Mouse (Mus musculus): ENCODE measurements around the gene Car10.

Car10 gene

GRCm38 (mm10) chr11:93097941-93098828 lies at the start of gene Car10:
TSS of gene Car10 (plus strand) at chr11:93098028.
- no peak for DNase-seq (ENCODE audit: low spot score)

- DNase-seq (ENCODE audit: low spot score) = no peak
Measured at GRCm38 (mm10) chr11:93065021-93065420, 32.8 kb upstream of the Car10 start.

DNA sequence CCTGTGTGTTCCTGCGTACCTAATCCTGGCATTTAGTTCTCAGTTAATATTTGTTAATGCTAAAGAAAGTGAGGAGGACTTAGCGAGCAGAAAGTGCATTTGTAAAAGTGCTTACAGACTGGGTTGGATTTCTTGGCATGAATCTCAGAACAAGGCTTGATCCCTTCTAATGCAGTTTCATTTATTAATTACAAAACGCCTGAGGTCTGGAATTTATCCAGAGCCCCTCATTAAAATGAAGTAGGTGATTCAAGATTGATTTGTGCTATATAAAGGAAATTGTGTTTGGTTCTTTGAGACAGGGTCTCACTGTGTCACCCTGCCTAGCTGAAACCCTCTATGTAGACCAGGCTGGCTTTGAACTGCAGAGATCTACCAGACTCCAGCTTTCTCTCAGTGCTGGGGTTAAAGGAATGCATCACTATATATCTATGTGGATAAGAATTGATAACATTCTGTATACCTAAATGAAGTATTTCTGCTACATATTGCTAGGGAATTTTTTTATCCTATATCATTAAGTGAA lies 32.1 kb upstream of the Car10 start:
- no peak for DNase-seq (ENCODE audit: low spot score)

DNA sequence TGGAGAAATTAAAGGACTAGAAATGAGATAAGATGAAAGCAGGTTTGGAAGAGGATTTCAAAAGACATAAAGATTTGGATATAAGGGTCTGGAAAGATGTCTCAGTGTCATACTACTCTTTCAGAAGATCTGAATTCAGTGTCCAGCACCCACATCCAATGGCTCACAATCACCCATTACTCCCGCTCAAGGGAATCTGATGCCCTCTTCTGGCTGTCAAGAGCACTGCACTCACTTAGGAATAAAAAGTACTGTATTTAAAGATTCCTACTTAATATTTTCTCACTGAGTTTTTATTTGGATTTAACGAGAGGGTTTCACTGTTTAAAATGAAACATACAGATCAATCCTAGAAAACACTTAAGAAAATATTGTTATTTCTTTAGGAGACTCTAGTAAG lies 2.2 kb upstream of the Car10 start:
- no peak for DNase-seq (ENCODE audit: low spot score)

DNA sequence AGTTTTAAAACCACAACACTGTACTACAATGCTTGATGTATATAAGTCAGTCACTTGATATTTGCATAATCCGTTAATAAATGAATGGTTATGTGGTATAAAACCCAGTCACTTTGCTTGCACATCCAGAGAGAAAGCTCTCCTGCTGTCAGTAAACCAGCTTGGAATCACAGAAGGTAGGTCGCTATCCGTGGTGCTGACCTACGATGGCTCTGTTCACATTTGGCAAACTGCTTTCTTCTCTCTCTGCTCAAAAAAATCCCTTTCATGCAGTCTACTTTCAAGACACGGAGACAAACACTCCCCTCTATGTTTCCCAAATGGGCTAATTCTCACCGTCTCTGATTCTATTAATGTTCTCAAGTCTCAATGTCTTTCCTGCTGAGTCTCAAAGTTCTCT lies 827 bp upstream of the Car10 start:
- DNase-seq (ENCODE audit: low spot score) = no peak

DNA sequence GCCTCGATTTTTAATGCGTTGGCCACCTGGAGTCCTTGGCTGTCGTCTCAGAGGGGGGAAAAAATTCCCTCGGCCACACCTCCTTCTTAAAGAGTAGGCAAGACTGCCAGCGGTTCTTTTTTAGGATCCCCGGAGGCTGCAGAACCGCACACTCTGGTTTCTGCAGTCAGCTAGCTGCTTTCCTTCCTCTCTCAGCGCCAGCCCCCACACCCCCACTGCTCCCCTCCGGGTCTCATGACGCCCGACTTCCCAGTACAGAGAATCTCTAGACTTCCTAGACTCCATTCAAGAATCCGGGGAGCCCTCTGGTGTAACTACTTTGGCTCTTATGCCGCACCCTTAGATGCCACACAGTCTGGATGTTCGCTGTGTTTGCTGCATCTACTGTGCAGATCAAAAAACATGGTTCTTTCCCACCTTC lies 387 bp upstream of the Car10 start:
- DNase-seq (ENCODE audit: low spot score) = no peak

GRCm38 (mm10) chr11:93098933-93099381 lies 1.1 kb downstream of the Car10 start:
- no peak for DNase-seq (ENCODE audit: low spot score)

- DNase-seq (ENCODE audit: low spot score) = no peak
Measured at GRCm38 (mm10) chr11:93099431-93100370, 1.9 kb downstream of the Car10 start.

GRCm38 (mm10) chr11:93100606-93101005 lies 2.8 kb downstream of the Car10 start:
- no peak for DNase-seq (ENCODE audit: low spot score)

DNA sequence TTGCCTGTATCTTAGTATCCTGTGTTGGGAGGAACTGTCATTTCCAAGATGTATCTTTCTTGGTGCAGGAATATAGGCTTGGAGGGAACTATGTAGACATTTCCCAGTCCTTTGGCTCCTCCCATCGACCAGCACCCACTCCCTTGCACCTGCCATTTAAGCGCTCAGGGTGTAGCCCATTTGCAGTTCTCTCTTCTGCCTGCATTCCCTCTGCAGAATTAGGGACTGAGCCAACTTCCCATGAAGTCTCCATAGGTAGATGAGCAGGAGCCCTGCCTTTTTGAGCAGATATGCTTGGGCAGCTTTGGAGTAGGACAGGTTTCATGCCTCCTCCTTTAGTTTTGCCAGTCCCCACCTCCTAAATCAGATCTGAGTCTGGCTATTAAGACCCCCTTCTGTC lies 3.3 kb downstream of the Car10 start:
- no peak for DNase-seq (ENCODE audit: low spot score)

- DNase-seq (ENCODE audit: low spot score) = no peak
Measured at GRCm38 (mm10) chr11:93102321-93102720, 4.5 kb downstream of the Car10 start.

DNA sequence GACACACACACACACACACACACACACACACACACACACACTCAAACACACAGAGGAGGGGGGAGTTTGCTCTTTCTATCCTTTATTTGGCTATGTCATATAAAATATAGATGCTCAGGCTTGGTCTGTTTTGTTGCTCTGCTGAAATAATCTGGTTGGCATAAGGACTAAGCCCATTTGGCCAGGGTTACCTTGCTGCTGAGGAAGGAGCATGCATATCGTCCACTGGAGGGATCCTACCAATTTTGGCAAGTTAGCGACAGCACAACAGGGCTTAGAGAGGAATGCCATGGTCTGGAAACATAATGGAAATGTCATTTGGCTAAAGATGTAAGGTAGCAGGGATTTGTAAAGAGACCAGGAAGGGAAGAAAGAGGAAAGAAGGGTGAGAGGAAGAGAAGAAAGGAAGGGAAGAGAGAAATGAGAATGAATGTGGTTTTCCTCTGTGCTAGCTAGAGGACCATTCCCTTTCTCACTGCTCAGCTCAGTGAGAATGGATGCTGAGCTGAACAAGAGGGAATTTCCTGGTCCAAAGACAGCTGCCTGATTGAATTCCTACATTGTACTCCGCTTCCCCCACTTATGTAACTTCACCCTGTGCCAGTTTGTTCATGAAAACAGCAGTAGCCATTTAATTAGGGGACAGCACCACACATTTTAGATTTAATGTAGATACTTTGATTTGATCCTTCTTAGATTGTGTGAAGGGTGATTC lies 5.4 kb downstream of the Car10 start:
- no peak for DNase-seq (ENCODE audit: low spot score)

- no peak for DNase-seq (ENCODE audit: low spot score)
Measured at GRCm38 (mm10) chr11:93109451-93109850, 11.6 kb downstream of the Car10 start.

DNA sequence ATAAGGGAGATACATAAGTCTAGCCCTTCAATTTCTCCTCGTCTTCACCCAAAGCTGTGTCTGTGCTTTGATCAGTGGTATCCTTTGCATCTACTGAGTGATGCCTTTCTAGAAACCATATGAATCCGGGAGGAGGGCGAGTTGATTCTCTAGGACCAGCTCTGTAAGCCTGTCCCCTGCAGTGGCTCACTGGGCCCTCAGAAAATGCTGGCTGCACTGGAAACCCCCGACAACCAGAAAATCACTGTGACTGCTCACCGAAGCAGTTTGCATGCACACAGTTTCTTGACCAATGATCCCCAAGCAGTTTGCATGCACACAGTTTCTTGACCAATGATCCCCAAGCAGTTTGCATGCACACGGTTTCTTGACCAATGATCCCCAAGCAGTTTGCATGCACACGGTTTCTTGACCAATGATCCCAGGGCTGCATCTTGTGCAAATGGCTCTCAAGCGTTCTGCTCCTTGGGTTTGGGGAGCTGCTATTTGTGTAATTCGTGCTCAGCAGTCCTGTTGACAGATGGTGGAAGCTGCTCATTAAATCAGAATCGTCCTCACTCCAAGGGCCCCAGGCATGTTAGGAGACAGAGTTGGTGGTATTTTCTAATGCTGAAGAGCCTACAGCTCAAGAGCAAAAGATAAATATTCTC lies 23.1 kb downstream of the Car10 start:
- DNase-seq (ENCODE audit: low spot score) = no peak

DNA sequence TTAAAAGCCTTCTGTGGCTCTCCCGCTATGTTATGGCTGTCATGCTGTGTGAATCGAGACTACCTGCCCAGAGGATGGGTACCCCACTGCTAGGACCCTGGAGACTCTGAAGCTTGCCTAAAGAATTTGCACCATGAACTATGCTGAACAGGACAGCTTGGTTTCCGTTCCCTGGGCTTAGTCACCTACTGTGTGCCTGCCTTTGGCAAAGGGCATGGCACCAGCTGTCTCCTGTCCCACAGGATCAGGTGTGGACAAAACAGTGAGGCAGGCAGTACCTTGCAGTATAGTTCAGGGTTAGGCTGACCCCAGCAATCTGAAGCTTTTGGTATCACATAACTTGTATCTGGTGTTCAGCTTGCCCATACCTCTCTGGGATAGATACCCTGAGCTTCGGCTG lies 25.9 kb downstream of the Car10 start:
- no peak for DNase-seq (ENCODE audit: low spot score)

GRCm38 (mm10) chr11:93126466-93126865 lies 28.6 kb downstream of the Car10 start:
- DNase-seq (ENCODE audit: low spot score) = no peak

DNA sequence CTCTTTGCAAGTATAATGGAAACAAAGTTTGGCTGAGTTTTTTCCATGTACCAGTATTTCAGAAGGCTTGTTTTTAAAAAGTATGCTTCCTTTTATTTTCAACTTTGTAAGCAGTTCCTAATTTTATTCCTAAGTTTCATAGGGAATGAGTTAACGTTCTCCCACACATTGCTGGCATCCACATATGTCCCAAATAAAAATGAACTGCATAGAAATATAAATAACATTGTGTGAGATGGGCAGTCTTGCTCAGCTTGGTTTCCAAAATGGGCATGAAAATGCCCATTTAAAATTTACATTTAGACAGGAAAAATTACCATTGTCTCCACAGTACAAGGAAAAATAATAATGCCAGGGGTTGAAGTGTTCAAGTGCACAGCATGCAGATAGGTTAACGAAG lies 30.7 kb downstream of the Car10 start:
- DNase-seq (ENCODE audit: low spot score) = no peak

- DNase-seq (ENCODE audit: low spot score) = no peak
Measured at GRCm38 (mm10) chr11:93137841-93138240, 40.0 kb downstream of the Car10 start.

DNA sequence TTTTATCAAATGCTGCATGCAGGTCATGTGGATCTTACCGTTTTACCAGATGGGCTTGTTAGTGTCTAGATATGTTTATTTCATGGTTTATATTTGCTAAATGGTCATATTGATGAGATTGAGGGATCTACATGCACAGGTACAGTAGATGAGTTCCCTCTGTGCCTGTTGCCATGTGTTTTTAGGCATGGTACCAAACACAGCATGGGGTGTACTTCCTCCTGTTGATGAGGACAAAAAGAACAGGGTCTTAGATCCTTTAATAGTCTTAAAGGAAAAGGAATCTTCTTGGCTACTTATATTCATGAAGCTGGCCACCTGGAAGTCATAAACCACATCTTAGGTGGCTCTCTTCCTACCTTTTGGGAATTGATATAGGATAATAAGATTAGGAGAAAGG lies 43.9 kb downstream of the Car10 start:
- DNase-seq (ENCODE audit: low spot score) = no peak

GRCm38 (mm10) chr11:93144544-93144943 lies 46.7 kb downstream of the Car10 start:
- DNase-seq (ENCODE audit: low spot score) = no peak

GRCm38 (mm10) chr11:93154910-93155309 lies 57.1 kb downstream of the Car10 start:
- DNase-seq (ENCODE audit: low spot score) = no peak
